Mouse (Mus musculus) midbrain, embryonic 14.5 days (tissue): ENCODE measurements around the gene Qsox2. TPM values are rescaled to one million over a fixed set of nuclear protein-coding genes. Genes with fewer than 3 reads are reported as not detected.
A peak's percentile ranks its signal among the peaks of the same experiment; 100 is the strongest.

Source experiments
- ATAC-seq: fragments of 200-750 bp; cut with Nextera tagmentation; 2 replicates; pipeline ENCODE4 v1.8.0; 2017; ENCODE audit warnings: moderate number of reproducible peaks, moderate library complexity; ENCODE audit not compliant: low FRiP score, low TSS enrichment
- DNase-seq: peaks from one replicate; pipeline ENCODE4 v3.0.0-alpha.2; 2015
- H3K27ac ChIP-seq: fragments of 300-500 bp; sonication (generic); replicated peaks from 2 replicates; pipeline ENCODE4 v1.5.1; 2014; ENCODE audit warnings: mild to moderate bottlenecking, low read depth, low read length, moderate library complexity
- H3K27me3 ChIP-seq: fragments of 300-500 bp; sonication (generic); 2 replicates; pipeline ENCODE4 v1.6.1; 2014; ENCODE audit warnings: low read length, control low read depth, mixed read lengths; ENCODE audit not compliant: control insufficient read depth, insufficient read depth
- H3K36me3 ChIP-seq: fragments of 300-500 bp; sonication (generic); 2 replicates; pipeline ENCODE4 v1.6.1; 2014; ENCODE audit warnings: low read length, control low read depth; ENCODE audit not compliant: control insufficient read depth, insufficient read depth
- H3K4me1 ChIP-seq: fragments of 300-500 bp; sonication (generic); 2 replicates; pipeline ENCODE4 v1.6.1; 2014; ENCODE audit warnings: mild to moderate bottlenecking, antibody characterized with exemption, low read length, control low read depth; ENCODE audit not compliant: control insufficient read depth, insufficient read depth
- H3K4me2 ChIP-seq: fragments of 300-500 bp; sonication (generic); 2 replicates; pipeline ENCODE4 v1.6.1; 2014; ENCODE audit warnings: mild to moderate bottlenecking, low read length, moderate library complexity
- H3K4me3 ChIP-seq: fragments of 300-500 bp; sonication (generic); replicated peaks from 2 replicates; pipeline ENCODE4 v1.5.1; 2014; ENCODE audit warnings: low read depth, low read length
- H3K9ac ChIP-seq: fragments of 300-500 bp; sonication (generic); replicated peaks from 2 replicates; pipeline ENCODE4 v1.6.1; 2014; ENCODE audit warnings: mild to moderate bottlenecking, low read length, moderate library complexity
- H3K9me3 ChIP-seq: fragments of 300-500 bp; sonication (generic); 2 replicates; pipeline ENCODE4 v1.6.1; 2016; ENCODE audit warnings: low read length, control low read depth, mixed read lengths; ENCODE audit not compliant: control insufficient read depth
- WGBS: fragments of 180-500 bp; shearing (Covaris S2); extraction: QIAGEN DNeasy Blood & Tissue Kit; methylation state at CpG from one replicate; pipeline ENCODE4 v1.1.7; 2014; 5-methylcytosine and 5-hydroxymethylcytosine counted together
- polyA plus RNA-seq: library from polyadenylated mRNA; unstranded; fragments of >200 nt; fragmentation: Nextera tagmentation; extraction: Ambion mirVana; gene quantifications from 2 replicates; pipeline ENCODE4 v1.2.1, GENCODE M21; 2014

Qsox2 gene
- polyA plus RNA-seq, 1 experiment from 2014 or later: 15.5 TPM

DNA sequence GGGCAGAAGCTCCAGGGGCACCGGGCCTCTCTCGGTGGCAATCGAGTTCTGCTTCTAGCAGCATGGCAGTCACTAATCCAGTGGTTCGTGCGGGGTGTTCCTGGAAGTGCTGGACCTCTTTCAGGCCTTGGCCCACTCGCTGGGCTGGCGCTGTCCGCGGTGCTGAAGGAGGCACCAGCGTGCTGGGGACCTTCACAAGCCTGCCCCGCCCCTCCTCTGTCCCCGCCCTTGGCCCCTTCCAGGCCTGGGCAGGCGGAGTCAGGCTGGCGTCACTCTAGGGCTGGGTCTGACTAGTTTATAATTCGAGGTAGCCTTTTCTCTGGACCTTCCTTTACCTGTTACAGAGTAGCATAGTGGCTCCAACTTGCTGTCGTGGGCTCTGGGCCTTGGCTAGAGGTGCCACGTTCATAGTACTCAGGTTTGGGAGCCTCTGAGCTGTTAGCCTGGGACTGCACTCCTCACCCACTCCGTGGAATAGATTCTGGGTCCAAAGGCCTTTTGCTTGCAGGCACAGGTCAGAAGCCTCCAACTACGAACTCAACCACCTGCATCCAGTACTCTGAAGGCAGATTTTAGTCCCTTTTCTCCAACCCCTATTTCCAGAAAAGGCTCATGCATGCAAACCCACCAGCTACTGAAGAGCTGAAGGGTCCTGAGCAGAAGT, 29.1 kb downstream of the Qsox2 start, which contains the start of gene Lhx3:
Lhx3 (minus strand) TSS at position 164 of the 664 bp plus-strand sequence.
- Histone ChIP-seq H3K27ac (no peak within 1 kb of the TSS), H3K27me3 (peaks cover 52% of the 10 kb centered on the region), H3K9me3 (no peaks in the 10 kb centered on the region), H3K36me3 (peaks cover 35% of the 10 kb centered on the region), H3K4me2 (no peak within 1 kb of the TSS), H3K4me3 (no peak within 1 kb of the TSS), H3K9ac (no peak within 1 kb of the TSS), H3K4me1 (peaks cover 6% of the 10 kb centered on the region)
- ATAC-seq (no peak), DNase-seq (peak; percentile 78)
- 7% methylated on average over 19 of the region's 19 CpGs for WGBS

DNA sequence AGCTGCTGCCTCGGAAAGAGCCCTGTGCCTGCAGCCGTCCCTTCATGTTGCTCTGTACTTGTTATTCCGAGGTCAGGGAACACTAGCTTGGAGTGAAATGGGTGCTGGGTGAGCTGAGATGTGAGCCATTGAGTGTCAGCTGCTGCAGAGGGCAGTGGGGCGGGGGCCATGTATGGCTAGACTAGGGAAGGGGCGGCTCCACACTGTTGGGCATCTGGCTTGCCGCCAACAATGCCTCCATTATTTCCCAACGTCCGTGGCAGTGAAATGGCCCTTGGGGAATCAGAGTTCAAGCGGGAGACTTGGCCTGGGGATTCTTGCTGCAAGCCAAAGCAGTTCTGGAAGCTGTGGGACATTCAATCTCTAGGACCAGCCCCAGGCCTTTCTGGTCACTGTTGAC, 29.8 kb downstream of the Qsox2 start:
- Histone ChIP-seq H3K27me3 (peaks cover 59% of the 10 kb centered on the region), H3K4me3 (no peak overlapping the region), H3K4me1 (peaks cover 6% of the 10 kb centered on the region), H3K36me3 (peaks cover 34% of the 10 kb centered on the region), H3K9ac (no peak overlapping the region), H3K27ac (no peak overlapping the region), H3K9me3 (no peaks in the 10 kb centered on the region), H3K4me2 (no peak overlapping the region)
- 3% methylated on average over 9 of the region's 9 CpGs for WGBS
- ATAC-seq: no peak
- peak; percentile 54 for DNase-seq

DNA sequence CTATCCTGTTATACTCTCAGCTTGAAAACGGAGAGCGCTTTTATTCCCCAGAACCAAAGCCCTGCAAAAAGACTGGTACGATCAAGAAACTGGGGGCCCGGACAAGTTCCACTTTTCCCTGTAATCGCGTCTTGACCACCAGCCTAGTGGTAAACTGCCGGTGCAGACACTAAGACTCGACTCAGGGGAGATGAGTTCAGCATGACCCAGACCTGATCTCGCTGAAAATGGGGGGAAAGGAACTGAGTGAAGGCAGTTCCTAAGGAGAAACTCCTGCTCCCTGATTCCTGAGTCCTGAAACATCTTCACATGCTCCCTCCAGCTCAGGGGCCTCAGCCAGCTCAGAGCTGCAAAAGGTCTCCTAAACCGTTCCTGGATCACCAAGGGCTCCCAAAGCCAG, 31.6 kb downstream of the Qsox2 start:
- Histone ChIP-seq H3K27me3 (peaks cover 77% of the 10 kb centered on the region), H3K9ac (no peak overlapping the region), H3K4me3 (0 out of 2 replicates have a peak overlapping the region, but pooled peaks have one; percentile 13), H3K36me3 (peaks cover 16% of the 10 kb centered on the region), H3K4me1 (peaks cover 12% of the 10 kb centered on the region), H3K4me2 (no peak overlapping the region), H3K27ac (no peak overlapping the region), H3K9me3 (no peaks in the 10 kb centered on the region)
- DNase-seq (no peak), ATAC-seq (no peak)
- WGBS: 9% methylated on average over 10 of the region's 10 CpGs

DNA sequence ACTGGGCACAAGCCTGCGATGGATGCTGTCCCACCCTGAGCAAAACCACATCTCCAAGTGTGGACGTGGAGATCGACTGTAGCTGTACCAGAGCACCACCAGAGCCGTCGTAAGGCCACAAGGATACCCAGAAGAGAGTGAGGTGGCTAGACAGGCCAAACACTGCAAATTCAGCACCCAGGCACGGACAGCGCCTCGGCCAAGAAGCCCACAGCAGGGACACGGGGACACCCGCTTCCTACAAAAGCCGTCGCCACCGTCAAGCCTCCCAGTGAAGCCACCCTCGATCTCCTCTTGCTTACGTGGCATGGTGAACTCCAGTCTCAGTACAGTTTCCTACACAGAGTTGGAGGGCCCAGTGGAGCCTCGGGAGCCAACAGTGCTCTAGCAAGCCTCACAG, 32.2 kb downstream of the Qsox2 start:
- Histone ChIP-seq H3K9me3 (no peaks in the 10 kb centered on the region), H3K4me1 (peaks cover 12% of the 10 kb centered on the region), H3K36me3 (peaks cover 10% of the 10 kb centered on the region; the same call in 1 of the 2 replicates), H3K4me2 (no peak overlapping the region), H3K27ac (no peak overlapping the region), H3K4me3 (no peak overlapping the region), H3K9ac (no peak overlapping the region), H3K27me3 (peaks cover 83% of the 10 kb centered on the region)
- DNase-seq (no peak), ATAC-seq (no peak)
- WGBS: 2% methylated on average over 16 of the region's 16 CpGs

DNA sequence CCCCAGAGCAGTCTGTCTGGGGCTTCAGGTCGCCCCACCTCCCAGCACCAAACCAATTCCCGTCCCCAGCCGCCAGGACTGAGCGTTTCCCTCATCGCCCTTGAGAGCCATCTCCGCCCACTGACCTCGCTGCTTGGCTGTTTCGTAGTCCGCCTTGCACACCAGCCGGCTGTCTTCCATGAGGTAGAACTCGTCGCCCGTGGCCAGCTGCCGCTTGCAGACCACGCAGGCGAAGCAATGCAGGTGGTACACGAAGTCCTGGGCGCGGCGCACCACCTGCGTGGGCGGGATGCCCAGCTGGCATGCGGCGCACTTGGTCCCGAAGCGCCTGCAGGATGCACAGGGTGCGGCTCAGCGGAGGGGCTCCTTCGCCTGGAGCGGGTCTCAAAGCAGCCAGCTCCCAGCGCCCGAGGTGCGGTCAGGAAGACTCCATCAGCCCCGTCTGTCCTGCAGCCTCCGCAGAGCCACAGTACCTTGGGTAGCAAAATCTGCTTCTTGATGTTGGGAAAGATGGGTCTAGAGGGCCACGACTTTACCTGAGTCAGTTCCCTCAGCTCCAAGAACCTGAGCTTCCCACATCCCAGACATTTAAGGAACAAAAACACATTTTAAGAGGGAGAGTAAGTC, 34.4 kb downstream of the Qsox2 start:
- DNase-seq: no peak

DNA sequence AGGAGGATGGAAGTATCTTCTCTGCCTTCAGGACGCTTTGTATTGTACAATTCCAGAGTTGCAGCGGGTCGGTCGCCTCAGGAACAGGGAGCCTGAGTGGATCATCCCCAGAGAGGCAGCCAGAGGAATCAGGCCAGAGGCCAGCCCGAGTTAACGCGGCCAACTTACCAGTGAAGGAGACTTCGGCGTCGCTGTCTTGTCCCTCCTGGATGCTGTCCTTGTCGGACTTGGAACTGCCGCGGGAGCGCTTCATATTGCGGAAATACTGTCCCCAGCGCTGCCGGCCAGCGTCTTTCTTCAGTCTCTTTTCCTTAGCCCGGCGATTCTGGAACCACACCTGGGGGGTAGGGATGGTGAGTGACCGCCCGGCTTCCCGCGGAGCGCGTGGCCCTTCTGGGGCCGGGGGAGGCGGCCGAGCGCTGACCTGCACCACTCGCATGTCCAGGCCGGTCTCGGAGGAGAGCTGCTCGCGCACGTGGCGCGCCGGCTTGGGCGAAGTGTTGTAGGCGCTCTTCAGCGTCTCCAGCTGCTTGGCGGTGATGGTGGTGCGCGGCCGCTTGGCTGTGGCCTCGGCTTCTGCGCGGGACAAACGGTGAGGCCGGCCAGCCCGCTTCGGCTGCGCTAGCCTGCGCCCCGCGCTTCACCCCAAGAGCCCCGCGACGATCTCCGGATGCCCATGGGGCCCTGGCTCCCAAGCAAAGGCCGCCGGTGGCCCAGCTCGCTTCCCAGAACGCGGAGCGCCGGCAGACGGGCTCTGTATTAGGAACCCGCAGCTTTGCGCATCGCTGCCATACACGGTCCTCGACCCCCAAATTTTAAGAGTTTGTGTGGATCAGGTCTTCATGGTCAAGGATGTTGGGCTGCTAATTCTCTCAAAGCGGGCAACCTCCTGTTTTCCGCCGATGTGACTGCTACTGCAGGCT, 35.1 kb downstream of the Qsox2 start:
- H3K9me3 ChIP-seq: no peaks in the 10 kb centered on the region
- H3K9ac ChIP-seq: no peak overlapping the region
- no peaks in the 10 kb centered on the region for H3K36me3 ChIP-seq
- H3K4me3 ChIP-seq: peak overlapping the region; percentile 19; the same call in 1 of the 2 replicates
- peaks cover 17% of the 10 kb centered on the region for H3K4me1 ChIP-seq
- no peak overlapping the region for H3K27ac ChIP-seq
- DNase-seq: peak; percentile 59
- H3K4me2 ChIP-seq: peak overlapping the region; percentile 41
- ATAC-seq: no peak
- H3K27me3 ChIP-seq: peaks cover 98% of the 10 kb centered on the region
- under 1% methylated on average over 77 of the region's 77 CpGs for WGBS

More for the DNA sequence above, 34.4 kb downstream of the Qsox2 start:
- H3K4me2 ChIP-seq: peak overlapping the region; percentile 41; the same call in 1 of the 2 replicates
- peaks cover 99% of the 10 kb centered on the region for H3K27me3 ChIP-seq
- no peak overlapping the region for H3K27ac ChIP-seq
- H3K36me3 ChIP-seq: no peaks in the 10 kb centered on the region
- 1% methylated on average over 36 of the region's 36 CpGs for WGBS
- peaks cover 20% of the 10 kb centered on the region for H3K4me1 ChIP-seq
- H3K4me3 ChIP-seq: peak overlapping the region; percentile 19; the same call in 1 of the 2 replicates
- no peak overlapping the region for H3K9ac ChIP-seq
- no peaks in the 10 kb centered on the region for H3K9me3 ChIP-seq
- no peak for ATAC-seq

DNA sequence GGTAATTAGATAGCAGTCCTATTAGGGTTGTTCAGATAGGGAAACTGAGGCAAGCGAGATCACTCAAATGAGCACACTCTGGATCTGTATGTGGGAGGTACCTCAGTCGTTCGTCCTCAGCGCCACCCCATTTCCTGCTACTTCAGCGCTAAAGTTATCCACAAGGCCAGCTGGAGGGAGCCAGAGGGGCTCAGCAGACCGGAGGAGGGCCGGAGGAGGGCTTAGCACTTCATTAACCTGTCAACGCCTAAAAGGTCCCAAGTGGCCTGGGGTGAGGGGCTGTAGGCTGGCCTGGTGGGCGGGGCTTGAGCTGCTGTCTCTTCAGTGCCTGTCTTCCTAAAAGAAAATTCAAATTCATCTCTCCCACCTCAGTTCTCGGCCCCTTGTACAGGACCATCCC, 38.8 kb downstream of the Qsox2 start:
- Histone ChIP-seq H3K4me1 (peaks cover 17% of the 10 kb centered on the region), H3K9ac (no peak overlapping the region)

DNA sequence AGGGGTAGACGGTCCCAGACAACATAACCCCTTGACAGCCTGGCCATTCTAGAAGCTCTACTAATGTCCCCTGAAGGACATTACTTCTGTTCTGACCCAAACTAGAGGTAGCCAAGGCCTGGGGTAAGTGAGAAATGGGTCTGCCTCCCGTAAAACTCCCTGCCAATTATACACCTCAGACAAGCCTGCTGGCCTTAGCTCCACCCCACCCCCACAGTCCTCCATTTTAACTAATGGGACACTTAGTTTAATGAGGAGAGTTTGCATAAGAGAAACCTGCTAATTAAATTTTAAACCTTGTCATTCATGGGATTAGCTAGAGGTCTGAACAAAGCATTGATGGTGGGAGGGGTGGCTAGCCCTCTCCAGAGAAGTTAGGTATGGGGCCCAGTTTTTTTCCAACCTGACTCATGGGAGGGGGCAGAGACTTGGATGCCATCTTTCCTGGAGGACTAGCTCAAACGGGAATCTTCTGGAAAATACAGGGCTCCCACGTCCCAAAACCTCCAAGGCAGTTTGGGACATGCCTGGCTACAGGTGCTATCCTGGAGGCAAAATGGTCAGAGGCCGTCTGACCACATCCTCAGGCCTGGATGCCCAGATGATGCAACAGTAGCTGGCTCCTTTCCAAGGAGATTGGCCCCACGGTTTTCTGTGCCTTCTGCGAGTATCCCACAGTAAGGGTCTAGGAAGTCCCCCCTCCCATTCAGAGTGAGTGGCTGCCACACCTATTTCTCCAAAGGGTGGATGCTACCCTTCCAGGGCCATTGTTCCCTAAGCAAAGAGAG, 42.6 kb downstream of the Qsox2 start:
- H3K4me3 ChIP-seq: no peak overlapping the region
- no peak overlapping the region for H3K27ac ChIP-seq
- H3K4me2 ChIP-seq: no peak overlapping the region
- peaks cover 59% of the 10 kb centered on the region for H3K27me3 ChIP-seq
- 37% methylated on average over 7 of the region's 7 CpGs for WGBS
- H3K36me3 ChIP-seq: no peaks in the 10 kb centered on the region
- DNase-seq (no peak), ATAC-seq (no peak)
- no peak overlapping the region for H3K9ac ChIP-seq
- H3K4me1 ChIP-seq: peaks cover 11% of the 10 kb centered on the region; the same call in 1 of the 2 replicates
- no peaks in the 10 kb centered on the region for H3K9me3 ChIP-seq

More for the DNA sequence above, 38.8 kb downstream of the Qsox2 start:
- no peaks in the 10 kb centered on the region for H3K9me3 ChIP-seq
- H3K4me3 ChIP-seq: no peak overlapping the region
- H3K4me2 ChIP-seq: no peak overlapping the region
- H3K27ac ChIP-seq: no peak overlapping the region
- DNase-seq: peak; percentile 19
- peaks cover 87% of the 10 kb centered on the region for H3K27me3 ChIP-seq
- under 1% methylated on average over 10 of the region's 10 CpGs for WGBS
- ATAC-seq: no peak
- H3K36me3 ChIP-seq: no peaks in the 10 kb centered on the region
